Mouse (Mus musculus): ENCODE results near the gene Zbtb20. TPM values are rescaled to one million over a fixed set of nuclear protein-coding genes. Genes with fewer than 3 reads are reported as not detected.

Gene Zbtb20
- polyA plus RNA-seq, 1 experiment from 2014 or later = 24.5 TPM

GRCm38 (mm10) chr16:43370496-43371020 lies 494.9 kb downstream of the Zbtb20 start:
- DNase-seq (ENCODE audit: low spot score) = no peak
- Histone ChIP-seq H3K4me1 (no peaks in the 10 kb centered on the region), H3K27me3 (ENCODE audit: low read depth, poor library complexity, severe bottlenecking) (no peaks in the 10 kb centered on the region), H3K4me3 (no peak overlapping the region), H3K9me3 (replicated peaks) (no peaks in the 10 kb centered on the region), H3K36me3 (no peaks in the 10 kb centered on the region), H3K27ac (replicated peaks) (no peak overlapping the region)
- WGBS = 91% methylated on average over 3 of the region's 3 CpGs

GRCm38 (mm10) chr16:43376782-43377181 lies 501.1 kb downstream of the Zbtb20 start:
- Histone ChIP-seq H3K36me3 (no peaks in the 10 kb centered on the region), H3K27ac (replicated peaks) (no peak overlapping the region), H3K4me3 (no peak overlapping the region), H3K9me3 (replicated peaks) (no peaks in the 10 kb centered on the region), H3K27me3 (ENCODE audit: low read depth, poor library complexity, severe bottlenecking) (no peaks in the 10 kb centered on the region), H3K4me1 (no peaks in the 10 kb centered on the region)
- 86% methylated on average over 6 of the region's 6 CpGs for WGBS
- DNase-seq (ENCODE audit: low spot score) = no peak

- no peak overlapping the region for H3K27ac ChIP-seq (replicated peaks)
- no peaks in the 10 kb centered on the region for H3K4me1 ChIP-seq
- H3K4me3 ChIP-seq = no peak overlapping the region
- H3K36me3 ChIP-seq = no peaks in the 10 kb centered on the region
- WGBS = 89% methylated on average over 7 of the region's 7 CpGs
- DNase-seq (ENCODE audit: low spot score) = no peak
- no peaks in the 10 kb centered on the region for H3K27me3 ChIP-seq (ENCODE audit: low read depth, poor library complexity, severe bottlenecking)
- no peaks in the 10 kb centered on the region for H3K9me3 ChIP-seq (replicated peaks)
Measured at GRCm38 (mm10) chr16:43379351-43380325, 504.0 kb downstream of the Zbtb20 start.

GRCm38 (mm10) chr16:43381183-43381582 lies 505.5 kb downstream of the Zbtb20 start:
- Histone ChIP-seq H3K4me1 (peaks cover 7% of the 10 kb centered on the region; the same call in 1 of the 2 replicates), H3K27me3 (ENCODE audit: low read depth, poor library complexity, severe bottlenecking) (no peaks in the 10 kb centered on the region), H3K36me3 (no peaks in the 10 kb centered on the region), H3K9me3 (replicated peaks) (no peaks in the 10 kb centered on the region), H3K27ac (replicated peaks) (no peak overlapping the region), H3K4me3 (no peak overlapping the region)
- 92% methylated on average over 2 of the region's 2 CpGs for WGBS
- DNase-seq (ENCODE audit: low spot score) = no peak

GRCm38 (mm10) chr16:43383149-43383740 lies 507.6 kb downstream of the Zbtb20 start:
- no peaks in the 10 kb centered on the region for H3K36me3 ChIP-seq
- no peaks in the 10 kb centered on the region for H3K27me3 ChIP-seq (ENCODE audit: low read depth, poor library complexity, severe bottlenecking)
- peaks cover 7% of the 10 kb centered on the region; the same call in 1 of the 2 replicates for H3K4me1 ChIP-seq
- DNase-seq (ENCODE audit: low spot score) = no peak
- no peak overlapping the region for H3K27ac ChIP-seq (replicated peaks)
- H3K9me3 ChIP-seq (replicated peaks) = no peaks in the 10 kb centered on the region
- no peak overlapping the region for H3K4me3 ChIP-seq
- 87% methylated on average over 7 of the region's 7 CpGs for WGBS

- Histone ChIP-seq H3K27ac (replicated peaks) (no peak overlapping the region), H3K4me1 (peaks cover 7% of the 10 kb centered on the region; the same call in 1 of the 2 replicates), H3K36me3 (no peaks in the 10 kb centered on the region), H3K4me3 (no peak overlapping the region), H3K27me3 (ENCODE audit: low read depth, poor library complexity, severe bottlenecking) (no peaks in the 10 kb centered on the region), H3K9me3 (replicated peaks) (no peaks in the 10 kb centered on the region)
- no peak for DNase-seq (ENCODE audit: low spot score)
- 94% methylated on average over 4 of the region's 4 CpGs for WGBS
Measured at GRCm38 (mm10) chr16:43384953-43385619, 509.4 kb downstream of the Zbtb20 start.

GRCm38 (mm10) chr16:43385620-43386210 lies 510.0 kb downstream of the Zbtb20 start:
- H3K27ac ChIP-seq (replicated peaks) = no peak overlapping the region
- H3K9me3 ChIP-seq (replicated peaks) = no peaks in the 10 kb centered on the region
- H3K4me3 ChIP-seq = no peak overlapping the region
- WGBS = 66% methylated on average over 5 of the region's 5 CpGs
- DNase-seq (ENCODE audit: low spot score) = no peak
- no peaks in the 10 kb centered on the region for H3K36me3 ChIP-seq
- no peaks in the 10 kb centered on the region for H3K27me3 ChIP-seq (ENCODE audit: low read depth, poor library complexity, severe bottlenecking)
- H3K4me1 ChIP-seq = peaks cover 7% of the 10 kb centered on the region; the same call in 1 of the 2 replicates

GRCm38 (mm10) chr16:43386426-43386825 lies 510.7 kb downstream of the Zbtb20 start:
- Histone ChIP-seq H3K4me3 (no peak overlapping the region), H3K9me3 (replicated peaks) (no peaks in the 10 kb centered on the region), H3K27ac (replicated peaks) (no peak overlapping the region), H3K4me1 (peaks cover 7% of the 10 kb centered on the region; the same call in 1 of the 2 replicates), H3K36me3 (no peaks in the 10 kb centered on the region), H3K27me3 (ENCODE audit: low read depth, poor library complexity, severe bottlenecking) (no peaks in the 10 kb centered on the region)
- WGBS = 85% methylated on average over 5 of the region's 5 CpGs
- no peak for DNase-seq (ENCODE audit: low spot score)

- H3K27ac ChIP-seq (replicated peaks) = no peak overlapping the region
- 92% methylated on average over 5 of the region's 5 CpGs for WGBS
- no peak overlapping the region for H3K4me3 ChIP-seq
- no peak for DNase-seq (ENCODE audit: low spot score)
- H3K9me3 ChIP-seq (replicated peaks) = no peaks in the 10 kb centered on the region
- H3K36me3 ChIP-seq = no peaks in the 10 kb centered on the region
- peaks cover 7% of the 10 kb centered on the region; the same call in 1 of the 2 replicates for H3K4me1 ChIP-seq
- no peaks in the 10 kb centered on the region for H3K27me3 ChIP-seq (ENCODE audit: low read depth, poor library complexity, severe bottlenecking)
Measured at GRCm38 (mm10) chr16:43388389-43388788, 512.7 kb downstream of the Zbtb20 start.

GRCm38 (mm10) chr16:43390387-43390786 lies 514.7 kb downstream of the Zbtb20 start:
- Histone ChIP-seq H3K27me3 (ENCODE audit: low read depth, poor library complexity, severe bottlenecking) (no peaks in the 10 kb centered on the region), H3K36me3 (no peaks in the 10 kb centered on the region), H3K9me3 (replicated peaks) (no peaks in the 10 kb centered on the region), H3K27ac (replicated peaks) (no peak overlapping the region), H3K4me1 (peaks cover 7% of the 10 kb centered on the region; the same call in 1 of the 2 replicates), H3K4me3 (no peak overlapping the region)
- DNase-seq (ENCODE audit: low spot score) = no peak
- WGBS = 87% methylated on average over 4 of the region's 4 CpGs

GRCm38 (mm10) chr16:43393382-43393781 lies 517.7 kb downstream of the Zbtb20 start:
- H3K27ac ChIP-seq (replicated peaks) = no peak overlapping the region
- no peak overlapping the region for H3K4me3 ChIP-seq
- H3K4me1 ChIP-seq = no peaks in the 10 kb centered on the region
- WGBS = 89% methylated on average over 4 of the region's 4 CpGs
- no peaks in the 10 kb centered on the region for H3K9me3 ChIP-seq (replicated peaks)
- no peaks in the 10 kb centered on the region for H3K27me3 ChIP-seq (ENCODE audit: low read depth, poor library complexity, severe bottlenecking)
- DNase-seq (ENCODE audit: low spot score) = no peak
- H3K36me3 ChIP-seq = no peaks in the 10 kb centered on the region

- DNase-seq (ENCODE audit: low spot score) = no peak
- WGBS = 88% methylated on average over 9 of the region's 9 CpGs
- Histone ChIP-seq H3K4me3 (no peak overlapping the region), H3K27ac (replicated peaks) (no peak overlapping the region), H3K36me3 (no peaks in the 10 kb centered on the region), H3K4me1 (no peaks in the 10 kb centered on the region), H3K27me3 (ENCODE audit: low read depth, poor library complexity, severe bottlenecking) (no peaks in the 10 kb centered on the region), H3K9me3 (replicated peaks) (no peaks in the 10 kb centered on the region)
Measured at GRCm38 (mm10) chr16:43394013-43394568, 518.4 kb downstream of the Zbtb20 start.
